Mouse (Mus musculus): ENCODE data around the gene AC170998.1. TPM values are rescaled to one million over a fixed set of nuclear protein-coding genes. Genes with fewer than 3 reads are reported as not detected.

Gene AC170998.1
- polyA plus RNA-seq (2012; rRNA removed; ENCODE audit: low replicate concordance) = 0.18 and 0.27 TPM in 2 replicates

DNA sequence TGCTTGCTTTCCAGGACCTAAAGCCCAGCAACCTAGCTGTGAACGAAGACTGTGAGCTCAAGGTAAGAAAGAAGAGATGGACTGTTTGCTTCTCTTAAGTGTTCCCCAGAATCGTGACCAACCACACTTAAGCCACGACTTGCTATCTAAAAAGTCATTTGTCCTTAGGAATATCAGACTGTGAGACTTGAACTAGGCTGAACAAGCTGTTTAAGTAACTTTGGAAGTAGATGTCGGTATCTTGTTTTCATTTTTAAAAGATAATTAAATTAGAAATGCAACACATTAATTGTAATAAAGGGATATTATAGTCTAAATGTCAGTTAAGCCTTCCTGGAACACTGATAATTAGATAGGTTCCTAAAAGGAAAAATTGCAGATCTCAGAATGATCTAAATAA lies at the start of gene AC170998.1:
TSS of gene AC170998.1 (plus strand) at position 301 of the 400 bp plus-strand sequence.

DNA sequence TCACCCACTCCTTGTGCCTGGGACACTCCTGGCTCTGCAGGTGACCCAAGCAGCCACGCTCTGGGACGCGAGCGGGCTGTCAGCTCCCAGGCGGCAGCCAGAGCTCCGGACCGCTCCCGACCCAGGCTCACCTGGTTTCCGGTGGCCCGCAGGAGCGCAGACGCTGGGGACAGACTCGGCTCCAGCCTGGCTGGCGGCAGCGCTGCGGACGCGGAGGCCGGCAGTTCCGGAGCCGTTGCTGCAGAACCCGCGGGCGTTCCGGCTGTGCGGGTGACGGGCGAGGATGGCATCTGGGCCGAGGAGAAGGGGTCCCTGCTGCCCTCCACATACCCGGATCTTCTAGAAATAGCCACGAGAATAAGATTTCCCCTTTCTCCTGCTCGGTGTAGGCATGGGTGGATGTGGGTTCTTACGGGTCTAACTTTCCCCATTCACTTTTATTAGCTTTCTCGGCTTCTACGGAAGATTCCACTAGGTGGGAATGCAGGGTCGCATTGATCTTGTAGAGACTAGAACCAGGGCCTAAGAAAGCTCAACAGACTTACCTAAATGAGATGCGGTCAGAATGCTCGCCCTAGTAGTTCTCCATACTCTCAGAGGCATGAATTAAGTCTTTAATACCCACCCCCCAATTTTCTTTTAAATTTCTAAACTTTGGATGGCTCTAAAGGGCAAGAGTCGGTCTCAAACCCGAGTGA lies 36.1 kb upstream of the AC170998.1 start, which contains the start of gene Slc26a8:
TSS of gene Slc26a8 (minus strand) at position 648 of the 698 bp plus-strand sequence.

DNA sequence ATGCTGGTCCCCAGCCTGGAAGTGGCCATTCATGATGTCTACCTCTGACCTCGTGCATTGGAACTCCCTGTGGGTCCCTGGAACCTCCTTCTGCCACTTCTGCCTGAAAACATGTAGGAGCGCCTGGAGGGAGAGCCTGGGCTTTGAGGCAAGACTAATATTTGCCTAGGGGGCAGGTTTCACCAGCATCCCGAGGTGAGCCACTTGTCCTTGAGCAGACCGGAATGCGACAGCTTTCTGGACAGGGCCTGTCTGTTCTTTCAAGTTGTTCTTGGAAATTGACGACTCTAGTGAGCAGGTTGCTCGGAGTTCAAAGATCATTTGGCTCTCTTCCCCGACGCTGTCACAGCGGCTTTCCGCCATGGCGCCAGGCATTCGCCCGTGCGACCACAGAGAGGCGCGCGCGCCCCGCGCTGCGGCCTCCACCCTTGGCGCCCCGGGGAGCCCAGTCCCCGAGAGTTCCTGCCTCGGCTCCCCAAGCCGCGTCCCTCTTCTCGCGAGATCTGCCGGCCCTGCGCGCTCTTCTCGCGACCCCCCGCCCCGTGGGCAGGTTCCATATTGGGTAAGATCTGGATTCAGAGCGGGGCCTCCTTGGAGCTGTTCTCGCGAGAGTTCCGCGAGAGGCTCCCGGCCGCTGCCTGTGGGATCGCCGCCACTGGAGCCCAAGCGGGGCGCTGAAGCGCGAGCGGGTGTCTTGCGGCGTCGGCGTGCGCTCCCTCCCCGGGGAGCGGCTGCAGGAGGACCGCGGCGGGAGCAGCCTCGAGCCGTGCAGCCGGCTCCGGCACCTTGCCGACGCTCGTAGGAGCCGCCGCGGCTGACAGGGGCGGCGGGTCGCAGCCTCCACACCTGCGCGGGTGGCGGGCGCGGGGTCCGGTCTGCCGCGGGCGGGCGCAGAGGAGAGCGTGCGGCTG lies 34.9 kb upstream of the AC170998.1 start, which contains the start of gene Mapk14:
TSS of gene Mapk14 (plus strand) at position 554 of the 911 bp plus-strand sequence.

DNA sequence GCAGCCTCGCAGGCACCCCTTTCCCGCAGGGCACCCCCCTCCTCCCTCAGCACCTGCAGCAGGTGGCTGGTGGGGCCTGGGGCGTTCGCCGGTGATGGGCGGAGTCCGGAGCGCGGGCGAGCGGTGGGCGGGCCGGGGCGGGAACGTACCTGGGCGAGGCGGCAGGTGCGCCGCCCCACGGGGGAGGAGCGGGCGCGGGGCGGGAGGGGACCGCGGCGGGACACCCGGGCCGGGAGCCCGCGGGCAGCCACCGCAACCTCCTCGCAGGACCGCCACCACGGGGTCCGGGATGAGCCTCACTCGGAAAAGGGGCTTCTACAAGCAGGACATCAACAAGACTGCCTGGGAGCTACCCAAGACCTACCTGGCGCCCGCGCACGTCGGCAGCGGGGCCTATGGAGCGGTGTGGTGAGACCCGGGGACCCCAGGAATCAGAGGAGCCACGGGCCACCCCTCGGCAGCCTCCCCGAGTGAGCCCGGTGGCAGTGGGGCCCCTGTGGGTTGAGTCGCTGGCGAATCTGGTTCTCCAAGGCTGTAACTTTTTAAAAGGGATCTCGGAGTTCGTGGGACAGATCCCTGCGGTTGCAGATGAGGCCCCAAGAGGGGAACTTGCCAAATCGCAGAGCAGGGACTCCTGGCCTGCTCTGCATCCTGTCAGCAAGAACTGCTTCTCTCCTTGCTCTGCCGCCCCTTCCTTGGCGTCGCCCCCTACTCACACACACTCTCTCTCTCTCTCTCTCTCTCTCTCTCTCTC lies 43.4 kb downstream of the AC170998.1 start, which contains the start of gene Mapk13:
TSS of gene Mapk13 (plus strand) at position 177 of the 754 bp plus-strand sequence.

Other genes with a start within 250 kb of the AC170998.1 start
- 3.4 and 8.9 TPM in 2 replicates for gene Fkbp5, start 208.6 kb upstream of the AC170998.1 start, polyA plus RNA-seq (2012; rRNA removed; ENCODE audit: low replicate concordance)
- gene Armc12, start 195.3 kb upstream of the AC170998.1 start, polyA plus RNA-seq (2012; rRNA removed; ENCODE audit: low replicate concordance) = not detected in 2 replicates
- not detected in 2 replicates for gene Clpsl2, start 176.7 kb upstream of the AC170998.1 start, polyA plus RNA-seq (2012; rRNA removed; ENCODE audit: low replicate concordance)
- 1,018 and 10,312 TPM in 2 replicates for gene Clps, start 165.3 kb upstream of the AC170998.1 start, polyA plus RNA-seq (2012; rRNA removed; ENCODE audit: low replicate concordance)
- gene Lhfpl5, start 150.4 kb upstream of the AC170998.1 start, polyA plus RNA-seq (2012; rRNA removed; ENCODE audit: low replicate concordance) = 0.72 and 1.00 TPM in 2 replicates
- 16.8 and 17.1 TPM in 2 replicates for gene Srpk1, start 103.4 kb upstream of the AC170998.1 start, polyA plus RNA-seq (2012; rRNA removed; ENCODE audit: low replicate concordance)
- gene Slc26a8, start 35.9 kb upstream of the AC170998.1 start, polyA plus RNA-seq (2012; rRNA removed; ENCODE audit: low replicate concordance) = 0.18 TPM in 1 of 2 replicates, not detected in the other
- 28.6 and 34.8 TPM in 2 replicates for gene Mapk14, start 34.8 kb upstream of the AC170998.1 start, polyA plus RNA-seq (2012; rRNA removed; ENCODE audit: low replicate concordance)
- gene Mapk13, start 43.2 kb downstream of the AC170998.1 start, polyA plus RNA-seq (2012; rRNA removed; ENCODE audit: low replicate concordance) = 186 and 308 TPM in 2 replicates
- 70.1 and 79.9 TPM in 2 replicates for gene Brpf3, start 75.0 kb downstream of the AC170998.1 start, polyA plus RNA-seq (2012; rRNA removed; ENCODE audit: low replicate concordance)
- gene Pnpla1, start 132.3 kb downstream of the AC170998.1 start, polyA plus RNA-seq (2012; rRNA removed; ENCODE audit: low replicate concordance) = 0.72 and 0.78 TPM in 2 replicates
- gene 4930539E08Rik, start 189.2 kb downstream of the AC170998.1 start, polyA plus RNA-seq (2012; rRNA removed; ENCODE audit: low replicate concordance) = 15.7 and 38.2 TPM in 2 replicates
- not detected in 2 replicates for gene Pxt1, start 217.8 kb downstream of the AC170998.1 start, polyA plus RNA-seq (2012; rRNA removed; ENCODE audit: low replicate concordance)
- 9.8 and 23.4 TPM in 2 replicates for gene Kctd20, start 225.9 kb downstream of the AC170998.1 start, polyA plus RNA-seq (2012; rRNA removed; ENCODE audit: low replicate concordance)

Measured in duodenum, adult 2 months (tissue).